Mouse (Mus musculus): ENCODE results near the gene Tesk1. TPM values are rescaled to one million over a fixed set of nuclear protein-coding genes. Genes with fewer than 3 reads are reported as not detected.

Tesk1 gene
- polyA plus RNA-seq, 1 experiment from 2014 or later = 40.0 TPM

- WGBS (ENCODE audit: missing documents) = 95% methylated on average over 12 of the region's 12 CpGs
- H3K27ac ChIP-seq = no peak overlapping the region
- peaks cover 100% of the 10 kb centered on the region for H3K79me2 ChIP-seq (ENCODE audit: inconsistent target)
- peaks cover 7% of the 10 kb centered on the region; the same call in 1 of the 2 replicates for H3K36me3 ChIP-seq (ENCODE audit: inconsistent target)
- H3K4me3 ChIP-seq (ENCODE audit: inconsistent target) = no peak overlapping the region
These were observed 34.4 kb upstream of the Tesk1 start for GRCm38 (mm10) chr4:43407071-43407920.

GRCm38 (mm10) chr4:43414761-43415160, 27.0 kb upstream of the Tesk1 start:
- peaks cover 89% of the 10 kb centered on the region for H3K79me2 ChIP-seq (ENCODE audit: inconsistent target)
- no peak overlapping the region for H3K4me3 ChIP-seq (ENCODE audit: inconsistent target)
- no peak overlapping the region for H3K27ac ChIP-seq
- WGBS (ENCODE audit: missing documents) = 87% methylated on average over 10 of the region's 14 CpGs
- H3K36me3 ChIP-seq (ENCODE audit: inconsistent target) = peaks cover 21% of the 10 kb centered on the region

GRCm38 (mm10) chr4:43415221-43416070, 26.3 kb upstream of the Tesk1 start:
- 96% methylated on average over 29 of the region's 29 CpGs for WGBS (ENCODE audit: missing documents)
- Histone ChIP-seq H3K27ac (no peak overlapping the region), H3K79me2 (ENCODE audit: inconsistent target) (peaks cover 82% of the 10 kb centered on the region)

GRCm38 (mm10) chr4:43416071-43416490, 25.7 kb upstream of the Tesk1 start:
- no peak overlapping the region for H3K27ac ChIP-seq
- no peak overlapping the region for H3K4me3 ChIP-seq (ENCODE audit: inconsistent target)
- 95% methylated on average over 22 of the region's 22 CpGs for WGBS (ENCODE audit: missing documents)
- H3K36me3 ChIP-seq (ENCODE audit: inconsistent target) = peaks cover 21% of the 10 kb centered on the region
- peaks cover 82% of the 10 kb centered on the region for H3K79me2 ChIP-seq (ENCODE audit: inconsistent target)

More at GRCm38 (mm10) chr4:43415221-43416070, 26.3 kb upstream of the Tesk1 start:
- peaks cover 21% of the 10 kb centered on the region for H3K36me3 ChIP-seq (ENCODE audit: inconsistent target)
- H3K4me3 ChIP-seq (ENCODE audit: inconsistent target) = no peak overlapping the region

GRCm38 (mm10) chr4:43417269-43418062, 24.3 kb upstream of the Tesk1 start:
- H3K4me3 ChIP-seq (ENCODE audit: inconsistent target) = no peak overlapping the region
- H3K79me2 ChIP-seq (ENCODE audit: inconsistent target) = peaks cover 72% of the 10 kb centered on the region
- no peak overlapping the region for H3K27ac ChIP-seq
- peaks cover 27% of the 10 kb centered on the region for H3K36me3 ChIP-seq (ENCODE audit: inconsistent target)
- WGBS (ENCODE audit: missing documents) = 93% methylated on average over 16 of the region's 16 CpGs

GRCm38 (mm10) chr4:43418450-43418849, 23.3 kb upstream of the Tesk1 start:
- WGBS (ENCODE audit: missing documents) = 97% methylated on average over 4 of the region's 4 CpGs
- H3K79me2 ChIP-seq (ENCODE audit: inconsistent target) = peaks cover 62% of the 10 kb centered on the region
- H3K4me3 ChIP-seq (ENCODE audit: inconsistent target) = no peak overlapping the region
- peaks cover 31% of the 10 kb centered on the region for H3K36me3 ChIP-seq (ENCODE audit: inconsistent target)
- H3K27ac ChIP-seq = no peak overlapping the region

- Histone ChIP-seq H3K4me3 (ENCODE audit: inconsistent target) (no peak overlapping the region), H3K79me2 (ENCODE audit: inconsistent target) (peaks cover 55% of the 10 kb centered on the region; the same call in 1 of the 2 replicates), H3K27ac (peak overlapping the region; percentile 65), H3K36me3 (ENCODE audit: inconsistent target) (peaks cover 37% of the 10 kb centered on the region)
- WGBS (ENCODE audit: missing documents) = 85% methylated on average over 15 of the region's 15 CpGs
These were observed 22.6 kb upstream of the Tesk1 start for GRCm38 (mm10) chr4:43418973-43419656.

- Histone ChIP-seq H3K79me2 (ENCODE audit: inconsistent target) (peaks cover 48% of the 10 kb centered on the region; the same call in 1 of the 2 replicates), H3K27ac (peak overlapping the region; percentile 65), H3K36me3 (ENCODE audit: inconsistent target) (peaks cover 45% of the 10 kb centered on the region), H3K4me3 (ENCODE audit: inconsistent target) (no peak overlapping the region)
- 22% methylated on average over 9 of the region's 9 CpGs for WGBS (ENCODE audit: missing documents)
These were observed 21.9 kb upstream of the Tesk1 start for GRCm38 (mm10) chr4:43419801-43420281.

GRCm38 (mm10) chr4:43420305-43420704, 21.4 kb upstream of the Tesk1 start:
- Histone ChIP-seq H3K36me3 (ENCODE audit: inconsistent target) (peaks cover 44% of the 10 kb centered on the region), H3K4me3 (ENCODE audit: inconsistent target) (no peak overlapping the region), H3K27ac (peak overlapping the region; percentile 65), H3K79me2 (ENCODE audit: inconsistent target) (peaks cover 43% of the 10 kb centered on the region; the same call in 1 of the 2 replicates)
- WGBS (ENCODE audit: missing documents) = 3% methylated on average over 6 of the region's 6 CpGs

GRCm38 (mm10) chr4:43421632-43422240, 20.0 kb upstream of the Tesk1 start:
- WGBS (ENCODE audit: missing documents) = 94% methylated on average over 27 of the region's 28 CpGs
- H3K36me3 ChIP-seq (ENCODE audit: inconsistent target) = peaks cover 45% of the 10 kb centered on the region
- no peak overlapping the region for H3K27ac ChIP-seq
- no peak overlapping the region for H3K4me3 ChIP-seq (ENCODE audit: inconsistent target)
- peaks cover 29% of the 10 kb centered on the region; the same call in 1 of the 2 replicates for H3K79me2 ChIP-seq (ENCODE audit: inconsistent target)

- Histone ChIP-seq H3K36me3 (ENCODE audit: inconsistent target) (peaks cover 46% of the 10 kb centered on the region), H3K79me2 (ENCODE audit: inconsistent target) (peaks cover 12% of the 10 kb centered on the region; the same call in 1 of the 2 replicates), H3K4me3 (ENCODE audit: inconsistent target) (no peak overlapping the region), H3K27ac (no peak overlapping the region)
- WGBS (ENCODE audit: missing documents) = 87% methylated on average over 18 of the region's 20 CpGs
These were observed 18.3 kb upstream of the Tesk1 start for GRCm38 (mm10) chr4:43423267-43423934.

- H3K27ac ChIP-seq = no peak overlapping the region
- WGBS (ENCODE audit: missing documents) = 96% methylated on average over 9 of the region's 9 CpGs
- peaks cover 10% of the 10 kb centered on the region; the same call in 1 of the 2 replicates for H3K79me2 ChIP-seq (ENCODE audit: inconsistent target)
- peaks cover 46% of the 10 kb centered on the region for H3K36me3 ChIP-seq (ENCODE audit: inconsistent target)
- no peak overlapping the region for H3K4me3 ChIP-seq (ENCODE audit: inconsistent target)
These were observed 17.7 kb upstream of the Tesk1 start for GRCm38 (mm10) chr4:43424072-43424471.

GRCm38 (mm10) chr4:43425197-43425596, 16.5 kb upstream of the Tesk1 start:
- Histone ChIP-seq H3K79me2 (ENCODE audit: inconsistent target) (peaks cover 10% of the 10 kb centered on the region; the same call in 1 of the 2 replicates), H3K4me3 (ENCODE audit: inconsistent target) (no peak overlapping the region), H3K36me3 (ENCODE audit: inconsistent target) (peaks cover 46% of the 10 kb centered on the region), H3K27ac (no peak overlapping the region)
- 59% methylated on average over 12 of the region's 14 CpGs for WGBS (ENCODE audit: missing documents)
